Mouse (Mus musculus) B cell, adult 62 days (primary cell): ENCODE data around the gene Avpr2. TPM values are rescaled to one million over a fixed set of nuclear protein-coding genes. Genes with fewer than 3 reads are reported as not detected.

Source experiments
- total RNA-seq: library from RNA; stranded (reverse); gene quantifications from 4 replicates; pipeline ENCODE4 v1.2.4, GENCODE M21; 2023

Gene Avpr2
- total RNA-seq = 0.21 TPM in 1 of 4 replicates, not detected in the others

DNA sequence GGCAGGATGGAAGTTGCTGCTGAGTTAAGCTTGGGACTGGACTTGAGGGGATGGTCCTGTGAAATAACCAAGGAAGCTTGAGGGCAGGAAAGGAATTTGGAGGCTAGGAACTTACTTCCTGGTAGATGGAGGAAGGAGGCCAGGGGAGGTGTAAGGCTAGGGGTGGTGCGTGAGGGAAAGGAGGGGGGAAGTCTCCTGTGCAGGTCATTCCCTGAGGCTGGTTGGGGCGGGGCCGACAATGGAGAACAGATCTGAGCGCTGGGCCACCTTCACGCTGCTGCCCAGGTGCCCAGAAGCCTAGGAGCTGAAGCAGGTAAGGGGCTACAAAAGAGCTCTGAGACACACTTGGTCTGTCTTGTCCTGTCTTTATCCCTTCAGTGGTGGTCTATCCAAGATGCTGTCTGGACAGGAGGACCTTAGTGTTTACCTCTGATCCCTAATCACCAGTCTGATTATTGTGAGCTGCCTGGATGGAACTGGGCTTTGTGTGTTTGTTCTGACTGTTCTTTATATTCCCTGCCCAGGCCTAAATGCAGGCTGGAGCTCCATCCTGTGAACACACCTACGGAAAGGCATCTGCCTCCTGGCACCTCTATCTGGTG, at the start of gene Avpr2:
Gene Avpr2 (plus strand): TSS at position 552 of the 602 bp plus-strand sequence.

DNA sequence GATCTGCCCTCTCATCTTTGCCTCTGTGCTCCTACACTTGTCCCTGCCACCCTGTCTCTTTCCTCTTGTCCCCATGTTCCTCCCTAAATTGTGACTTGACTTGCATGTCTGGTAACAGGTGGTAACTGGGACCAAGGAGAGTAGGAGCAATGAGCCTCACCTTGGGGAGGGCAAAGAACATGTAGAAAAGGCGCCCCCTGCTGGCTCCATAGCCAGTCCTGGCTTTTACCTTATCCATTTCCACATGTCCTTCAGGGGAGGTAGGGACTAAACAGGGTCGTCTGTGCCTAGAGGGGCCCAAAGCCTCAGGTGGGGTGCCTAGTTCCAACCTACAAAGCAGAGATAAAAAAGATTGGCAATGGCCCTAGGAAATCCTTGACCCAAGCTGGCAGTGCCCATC, 3.8 kb downstream of the Avpr2 start, which contains the start of gene L1cam:
Gene L1cam (minus strand): TSS at position 387 of the 400 bp plus-strand sequence.

GRCm38 (mm10) chrX:73921823-73922549, 30.1 kb downstream of the Avpr2 start, which contains the start of the genes Arhgap4 and Naa10:
TSS of gene Arhgap4 (minus strand) at chrX:73921870.
TSS of gene Naa10 (minus strand) at chrX:73921944.

GRCm38 (mm10) chrX:73930402-73931062, 38.6 kb downstream of the Avpr2 start, which contains the start of gene Renbp:
TSS of gene Renbp (minus strand) at chrX:73930850.

Other genes with a start within 250 kb of the Avpr2 start
- gene Pnck, start 232.0 kb upstream of the Avpr2 start, total RNA-seq = 1.1 TPM in 1 of 4 replicates, not detected in the others
- 0.64 to 1.6 TPM in 2 of 4 replicates, not detected in the others for gene Slc6a8, start 219.0 kb upstream of the Avpr2 start, total RNA-seq
- 127 to 144 TPM (median 136 TPM) in 4 replicates for gene Bcap31, start 175.9 kb upstream of the Avpr2 start, total RNA-seq
- 67.1 to 75.5 TPM (median 69.5 TPM) in 4 replicates for gene Abcd1, start 175.5 kb upstream of the Avpr2 start, total RNA-seq
- gene Plxnb3, start 135.0 kb upstream of the Avpr2 start, total RNA-seq = 0.09 TPM in 1 of 4 replicates, not detected in the others
- 162 to 174 TPM (median 166 TPM) in 4 replicates for gene Srpk3, start 117.7 kb upstream of the Avpr2 start, total RNA-seq
- gene Idh3g, start 105.2 kb upstream of the Avpr2 start, total RNA-seq = 144 to 159 TPM (median 154 TPM) in 4 replicates
- 126 to 139 TPM (median 134 TPM) in 4 replicates for gene Ssr4, start 105.1 kb upstream of the Avpr2 start, total RNA-seq
- 0.52 to 1.3 TPM (median 0.90 TPM) in 4 replicates for gene Pdzd4, start 67.1 kb upstream of the Avpr2 start, total RNA-seq
- 16.2 to 21.5 TPM (median 17.9 TPM) in 4 replicates for gene L1cam, start 4.0 kb downstream of the Avpr2 start, total RNA-seq
- gene Arhgap4, start 29.8 kb downstream of the Avpr2 start, total RNA-seq = 327 to 363 TPM (median 346 TPM) in 4 replicates
- 47.6 to 57.0 TPM (median 52.9 TPM) in 4 replicates for gene Naa10, start 29.8 kb downstream of the Avpr2 start, total RNA-seq
- gene Renbp, start 38.7 kb downstream of the Avpr2 start, total RNA-seq = 36.1 to 45.6 TPM (median 43.1 TPM) in 4 replicates
- 107 to 120 TPM (median 111 TPM) in 4 replicates for gene Hcfc1, start 74.3 kb downstream of the Avpr2 start, total RNA-seq
- gene Irak1, start 131.8 kb downstream of the Avpr2 start, total RNA-seq = 179 to 208 TPM (median 199 TPM) in 4 replicates
- gene Opn1mw, start 235.4 kb downstream of the Avpr2 start, total RNA-seq = not detected in 4 replicates
- gene Mecp2, start 243.3 kb downstream of the Avpr2 start, total RNA-seq = 45.7 to 54.8 TPM (median 49.6 TPM) in 4 replicates